Mouse (Mus musculus) frontal cortex, postnatal 14 days (tissue): ENCODE data around the gene Car5b.
A peak's percentile ranks its signal among the peaks of the same experiment; 100 is the strongest.

ENCODE experiments used
- DNase-seq, 2 experiments: peaks; one replicate each; pipeline ENCODE4 v3.0.0; 2022; ENCODE audit warnings: low spot score in 2 of 2

Gene Car5b

DNA sequence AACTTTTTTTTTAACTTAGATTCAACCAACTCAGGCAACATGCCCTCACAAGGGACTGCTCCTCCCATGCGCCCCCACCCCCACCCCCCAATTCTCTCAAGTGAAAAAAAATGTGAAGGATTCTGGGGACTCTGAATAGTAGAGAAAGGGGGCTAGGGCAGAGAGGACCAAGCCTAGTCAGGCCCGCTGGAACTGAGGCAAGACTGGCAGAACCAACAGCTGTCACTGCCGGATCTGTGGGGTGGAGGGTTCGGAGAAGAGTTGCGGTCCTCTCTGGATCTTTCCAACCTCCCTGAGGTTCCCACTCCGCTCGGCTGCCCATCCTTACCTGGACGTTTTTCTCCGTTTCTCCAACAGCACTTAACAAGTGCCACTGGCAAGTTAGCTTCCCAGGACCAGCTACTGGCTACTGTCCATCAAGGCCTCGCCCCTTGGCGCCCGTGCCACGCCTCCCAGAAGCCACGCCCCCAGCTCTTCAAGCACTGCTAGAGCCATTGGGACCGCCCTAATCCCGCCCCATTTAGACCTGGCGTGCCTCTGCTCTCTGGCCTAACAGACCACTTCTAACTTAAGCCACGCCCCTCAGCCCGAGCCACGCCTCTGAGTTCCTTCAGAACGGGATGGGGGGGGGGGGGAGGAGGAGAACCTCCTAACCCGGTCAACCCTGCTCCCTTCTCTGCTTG is at the start of gene Car5b:
TSS of gene Car5b (minus strand) at position 391 of the 683 bp plus-strand sequence.
- DNase-seq: peak; percentile 31 to 39

DNA sequence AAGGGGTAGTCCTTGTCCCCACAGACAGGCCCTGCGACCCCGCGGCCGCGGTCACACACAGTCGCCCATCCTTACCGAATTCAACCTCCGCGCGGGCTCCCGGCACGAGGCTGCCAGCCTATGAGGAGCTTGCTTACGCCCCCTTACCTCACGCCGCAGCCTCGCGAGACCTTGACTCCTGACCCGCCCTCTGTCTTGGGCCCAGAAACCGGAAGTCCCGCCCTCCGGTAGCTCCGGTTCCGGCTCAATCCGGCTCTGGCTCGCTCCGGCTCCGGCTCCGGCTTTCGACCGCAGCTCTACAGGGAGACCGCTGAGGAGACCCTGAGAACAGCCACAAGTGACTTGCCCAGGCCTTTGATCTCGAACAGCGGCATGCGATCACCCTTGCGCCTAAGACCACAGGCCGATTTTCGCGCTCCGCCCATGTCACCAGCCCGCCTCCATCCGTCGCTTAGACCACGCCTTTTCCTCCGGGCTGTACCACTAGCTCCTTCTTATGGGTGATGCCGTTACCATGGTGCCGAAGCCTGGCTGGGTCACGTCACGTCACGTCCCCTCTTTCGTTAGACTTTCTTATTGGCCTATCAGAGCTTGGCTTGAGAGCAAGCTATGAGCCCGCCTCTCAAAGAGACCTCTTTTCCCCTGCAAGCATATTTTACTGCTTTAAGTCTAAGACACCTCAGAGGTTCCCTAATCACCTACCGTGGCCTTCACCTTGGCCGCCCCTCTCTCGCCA is 48.4 kb upstream of the Car5b start, which contains the start of gene Siah1b:
TSS of gene Siah1b (minus strand) at position 454 of the 736 bp plus-strand sequence.
- peak; percentile 82 to 91 for DNase-seq

DNA sequence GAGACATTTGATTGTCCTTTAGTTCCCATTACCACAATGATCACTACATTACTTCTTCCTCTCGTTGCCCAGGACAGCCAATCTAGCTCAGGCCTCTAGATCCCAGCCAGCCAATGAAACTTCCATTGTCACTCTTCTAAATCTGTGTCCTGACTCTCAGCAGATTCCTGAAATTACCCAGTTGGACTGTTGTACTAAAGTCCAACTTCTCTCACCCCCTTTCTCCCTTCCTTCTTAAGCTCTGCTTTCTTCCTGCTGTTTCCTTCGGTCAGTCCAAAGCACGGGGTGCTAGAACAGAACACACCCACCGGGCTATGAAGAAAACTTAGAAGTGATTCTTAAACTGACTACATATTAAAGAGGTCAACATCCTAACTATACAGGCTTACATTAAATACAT is 41.2 kb upstream of the Car5b start:
- no peak for DNase-seq

DNA sequence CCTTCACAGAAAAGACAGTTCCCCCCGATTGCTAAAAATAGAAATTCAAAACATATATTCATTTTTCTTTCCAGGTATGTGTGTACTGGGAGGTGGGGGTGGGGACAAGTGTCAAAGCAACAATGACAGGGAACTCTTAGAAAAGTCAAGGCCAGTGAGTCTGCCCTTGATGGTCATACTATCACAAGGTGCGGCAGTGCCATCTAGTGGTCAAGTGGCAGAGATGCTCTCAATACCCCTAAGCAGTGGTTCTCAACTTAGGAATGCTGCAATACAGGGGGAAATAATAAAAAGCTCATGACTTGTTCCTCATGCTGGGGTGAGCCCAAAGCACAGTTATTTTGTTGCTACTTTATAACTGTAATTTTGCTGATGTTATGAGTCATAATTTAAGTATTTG is 38.4 kb upstream of the Car5b start:
- peak in 1 of 2 experiments; percentile 51 for DNase-seq

DNA sequence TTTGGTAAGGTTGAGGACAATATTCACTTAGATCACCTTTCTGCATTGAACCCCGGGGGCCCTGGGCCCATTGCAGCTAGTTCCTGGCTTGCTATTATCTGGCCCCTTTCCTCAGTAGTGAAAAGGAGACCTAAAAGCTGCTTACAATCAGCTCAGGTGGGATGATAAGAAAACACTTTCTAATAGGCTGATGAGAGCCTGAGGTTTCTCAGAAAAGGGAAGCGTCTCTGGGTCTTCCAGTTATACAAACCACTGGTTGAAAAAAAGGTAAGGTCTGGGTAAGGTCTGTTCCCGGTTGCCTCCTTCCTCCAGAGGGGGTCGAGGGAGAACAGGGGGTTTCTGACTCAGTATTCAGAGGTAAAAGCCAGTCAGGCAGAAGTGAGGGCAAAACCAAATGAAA is 31.3 kb upstream of the Car5b start:
- no peak for DNase-seq

DNA sequence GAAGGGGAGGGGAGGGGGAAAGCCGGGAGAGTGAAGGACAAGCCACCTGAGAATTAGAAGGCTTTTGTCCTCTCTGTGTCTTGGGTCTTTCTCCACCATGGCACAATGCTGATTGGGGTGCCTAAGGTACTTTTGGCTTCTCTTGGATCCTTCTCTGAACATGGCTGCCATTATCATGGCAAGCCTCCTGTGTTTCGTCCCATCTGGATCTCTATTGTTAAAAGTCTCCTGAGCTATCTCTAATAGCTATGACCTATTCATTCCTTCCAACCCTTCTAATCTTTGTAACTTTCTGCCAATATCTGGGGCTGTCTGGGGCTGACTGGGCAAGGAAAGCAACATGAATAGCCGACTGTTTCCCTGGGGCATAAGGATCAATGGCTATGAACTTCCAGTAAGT is 30.7 kb upstream of the Car5b start:
- DNase-seq: no peak

DNA sequence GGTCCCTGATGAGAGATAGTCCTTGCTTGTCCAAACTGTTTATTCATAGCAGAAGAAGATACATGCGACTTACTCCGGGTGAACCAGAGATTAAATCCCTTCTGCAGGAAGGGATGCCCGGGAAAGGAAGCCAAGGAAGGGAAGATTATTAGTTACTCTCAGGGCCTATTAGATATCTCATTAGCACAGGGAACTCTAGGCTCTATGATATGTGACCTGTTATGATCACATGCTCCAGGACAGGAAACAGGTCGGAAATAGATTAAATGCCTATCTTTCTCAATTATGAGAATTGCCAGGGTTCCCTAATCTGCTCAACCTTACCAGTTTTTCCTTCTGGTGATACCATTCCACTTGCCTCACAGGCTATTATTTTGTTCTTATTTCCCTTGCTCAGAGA is 27.9 kb upstream of the Car5b start:
- DNase-seq: no peak

DNA sequence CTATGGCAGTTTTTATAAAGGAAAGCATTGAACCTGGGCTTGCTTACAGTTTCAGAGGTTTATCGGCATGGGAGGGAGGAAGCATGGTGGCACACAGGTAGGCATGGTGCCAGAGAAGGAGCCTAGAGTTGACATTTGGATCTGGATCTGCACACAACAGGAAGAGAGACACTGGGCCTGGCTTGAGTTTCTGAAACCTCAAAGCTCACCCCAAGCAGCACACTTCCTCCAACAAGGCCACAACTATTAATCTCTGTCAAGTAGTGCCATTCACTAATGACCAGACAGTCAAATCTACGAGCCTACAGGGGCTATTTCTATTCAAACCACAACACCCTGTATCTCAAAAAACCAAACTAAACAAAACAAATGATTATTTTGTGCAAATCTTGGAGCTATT is 18.9 kb upstream of the Car5b start:
- DNase-seq: no peak

DNA sequence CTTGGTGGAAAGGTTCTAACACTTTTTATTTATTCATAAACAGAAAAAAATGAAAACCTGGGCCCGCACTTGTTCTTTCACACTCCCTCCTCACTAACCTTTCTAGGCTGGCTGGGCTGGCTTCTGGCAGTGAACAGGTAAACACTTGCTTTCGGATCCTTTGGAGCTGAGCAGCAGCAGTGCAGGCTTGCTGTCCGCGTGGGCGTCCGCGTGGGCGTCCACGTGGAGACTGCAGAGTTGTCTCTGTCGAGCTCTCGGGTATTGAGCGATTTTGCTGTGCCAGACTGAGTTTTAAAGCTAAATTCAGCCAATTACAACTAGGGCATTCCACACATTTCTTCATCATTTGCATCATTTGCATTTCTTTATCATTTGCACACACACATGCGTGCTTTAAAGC is 14.3 kb upstream of the Car5b start:
- DNase-seq: peak in 1 of 2 experiments; percentile 7

DNA sequence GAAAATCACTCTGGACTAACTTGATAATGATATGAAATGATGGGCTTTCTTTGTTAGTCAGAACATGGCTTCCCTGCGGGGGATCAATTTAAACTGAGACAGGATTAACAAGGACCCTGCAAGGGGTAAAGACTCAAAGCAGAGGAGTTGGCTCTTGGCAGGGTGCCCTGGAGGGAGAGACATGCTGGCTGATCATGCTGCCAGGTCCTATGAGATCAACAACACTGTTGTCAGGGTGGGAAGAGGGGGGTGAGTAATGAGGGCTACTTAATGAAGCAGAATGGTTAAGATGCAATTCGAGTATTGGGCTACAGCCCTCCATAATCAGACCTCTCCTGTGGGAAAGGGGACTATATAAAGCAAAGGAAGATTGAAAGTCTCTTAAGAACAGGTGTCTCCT is 11.1 kb upstream of the Car5b start:
- DNase-seq: no peak

DNA sequence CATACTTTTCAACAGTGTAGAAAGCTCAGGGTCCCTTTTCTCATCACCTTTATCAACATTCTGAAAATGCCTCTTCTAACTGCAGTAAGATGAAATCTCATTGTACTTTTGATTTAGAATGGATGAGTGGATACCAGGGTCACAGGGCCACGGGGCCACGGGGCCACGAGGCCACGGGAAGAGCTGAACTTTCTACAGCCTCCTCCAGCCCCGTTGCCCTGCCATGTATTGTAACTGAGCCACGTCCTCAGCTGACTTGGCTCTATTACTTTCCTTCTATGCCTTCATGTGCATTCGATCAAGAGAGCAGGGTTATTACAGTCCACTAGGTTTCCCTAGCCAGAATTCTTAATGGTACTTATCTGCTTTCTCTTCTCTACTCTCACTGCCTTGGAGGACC is 8.1 kb upstream of the Car5b start:
- no peak for DNase-seq

DNA sequence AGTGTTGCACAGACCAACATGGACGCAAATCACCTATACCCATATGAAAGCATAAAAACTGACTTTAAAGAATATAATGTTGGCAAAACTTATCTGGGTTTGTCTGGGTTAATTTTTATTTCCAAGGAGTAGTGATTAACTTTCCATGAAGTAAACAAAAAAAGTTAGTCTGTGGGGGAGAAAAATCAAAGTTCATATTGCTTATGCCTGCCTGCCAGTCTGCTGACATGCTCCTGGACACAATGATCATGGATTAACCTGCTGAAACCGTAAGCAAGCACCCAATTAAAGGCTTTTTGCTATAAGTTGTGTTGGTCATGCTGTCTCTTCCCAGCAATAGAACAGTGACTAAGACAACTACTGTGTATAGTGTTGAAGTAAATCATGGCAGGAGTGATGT is 7.6 kb upstream of the Car5b start:
- no peak for DNase-seq

DNA sequence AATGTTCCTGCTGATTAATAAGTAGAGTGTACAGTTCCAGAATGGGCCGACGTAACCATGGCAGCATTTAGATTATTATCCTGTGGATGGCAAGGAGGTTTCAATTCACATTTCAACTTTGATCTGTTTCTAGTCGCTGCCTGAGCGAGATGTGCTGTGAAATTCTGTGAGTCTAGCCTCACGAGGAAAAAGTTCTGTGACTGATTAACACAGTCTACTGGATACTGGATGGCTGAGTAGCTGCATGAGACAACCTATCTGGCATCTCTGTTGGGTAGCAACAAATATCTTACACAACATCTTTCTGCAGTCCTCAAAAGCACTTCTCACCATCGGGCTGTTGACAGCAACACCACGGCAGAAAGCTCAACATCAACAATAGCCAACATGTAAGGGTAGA is 4.7 kb upstream of the Car5b start:
- no peak for DNase-seq

DNA sequence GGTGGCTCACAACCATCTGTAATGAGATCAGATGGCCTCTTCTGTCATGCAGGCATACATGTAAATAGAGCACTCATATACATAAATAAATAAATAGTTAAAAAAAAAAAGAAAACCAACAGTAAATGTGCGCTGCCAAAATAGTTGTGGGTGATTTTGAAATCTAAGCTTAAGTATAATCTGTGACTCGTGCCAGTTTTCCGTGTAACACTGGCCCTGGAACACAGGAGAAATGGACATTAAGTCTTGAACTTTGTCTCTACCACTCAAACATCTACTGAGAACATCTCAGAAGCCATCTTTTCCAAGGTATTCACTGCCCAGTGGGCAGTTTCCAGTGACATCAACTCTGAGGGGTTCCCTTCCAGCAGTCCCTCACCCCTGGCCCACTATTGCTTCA is 12.2 kb downstream of the Car5b start:
- DNase-seq: no peak

DNA sequence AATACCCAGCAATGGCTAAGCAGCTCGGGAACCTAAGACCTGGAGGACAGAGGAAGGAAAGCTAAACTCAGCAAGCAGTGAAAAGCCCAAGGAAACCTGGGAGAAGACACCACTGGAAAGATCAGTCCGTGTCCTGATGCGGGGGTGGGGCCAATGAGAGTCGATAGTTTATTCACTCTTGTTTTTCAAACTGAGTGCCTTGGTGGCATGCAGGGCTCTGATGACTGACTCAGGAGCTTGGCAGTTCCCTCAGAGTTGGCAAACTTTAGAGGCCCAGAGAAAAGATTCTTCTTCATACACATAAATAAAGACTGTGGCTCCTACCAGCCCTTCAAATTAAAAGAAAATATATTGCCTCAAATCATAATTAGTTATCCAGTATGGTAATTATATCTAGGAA is 12.8 kb downstream of the Car5b start:
- no peak for DNase-seq

DNA sequence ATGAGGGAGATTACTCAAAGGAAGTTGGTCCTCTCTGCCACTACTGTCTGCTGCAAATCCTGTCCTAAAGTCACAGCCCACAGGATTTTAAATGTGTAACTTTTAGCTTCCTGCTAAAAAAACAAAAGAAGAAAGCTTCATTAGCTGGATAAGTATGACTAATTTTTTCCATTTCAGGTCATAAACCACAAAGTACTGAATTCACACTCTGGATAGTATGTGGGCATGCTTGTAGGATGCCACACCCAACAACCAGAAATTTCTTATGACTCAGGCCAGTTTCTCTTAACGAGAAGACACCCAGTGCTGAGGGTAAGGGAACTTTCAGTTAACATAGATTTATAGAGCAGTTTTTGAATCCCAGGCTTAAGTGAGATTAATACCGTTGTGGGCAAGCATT is 14.5 kb downstream of the Car5b start:
- no peak for DNase-seq

DNA sequence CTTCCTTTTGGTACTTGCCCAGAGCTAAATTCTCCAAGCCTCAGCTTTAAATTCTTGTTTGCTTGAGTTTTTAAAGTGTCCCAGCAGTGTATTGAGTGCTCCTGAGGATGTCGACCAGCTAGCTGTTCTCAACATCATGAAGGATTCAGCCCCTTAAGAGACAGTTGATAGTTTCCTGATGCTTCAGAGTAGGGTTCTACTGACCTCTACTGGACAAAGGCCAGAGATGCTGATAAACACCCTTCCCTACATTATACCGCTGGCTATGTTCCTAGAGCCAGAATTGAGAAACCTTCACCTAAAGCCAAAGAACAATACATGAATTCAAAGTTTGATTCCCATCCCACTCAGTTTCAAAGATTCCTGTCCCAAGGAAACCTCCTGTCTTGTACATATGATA is 23.0 kb downstream of the Car5b start:
- DNase-seq: no peak

DNA sequence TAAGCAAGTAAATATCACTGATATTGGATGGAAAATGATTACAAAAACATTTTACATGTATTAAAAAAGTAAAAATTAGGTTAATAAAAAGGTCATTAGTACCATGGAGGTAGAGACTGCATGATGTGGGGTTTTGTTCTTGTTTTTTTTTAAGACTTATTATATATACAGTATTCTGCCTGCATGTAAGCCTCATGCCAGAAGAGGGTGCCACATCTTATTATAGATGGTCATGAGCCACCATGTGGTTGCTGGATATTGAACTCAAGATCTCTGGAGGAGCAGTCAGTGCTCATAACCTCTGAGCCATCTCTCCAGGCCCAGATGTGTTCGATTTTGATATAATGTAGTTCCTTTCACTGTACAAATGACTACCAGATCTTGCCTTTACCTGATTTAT is 27.9 kb downstream of the Car5b start:
- DNase-seq: no peak

DNA sequence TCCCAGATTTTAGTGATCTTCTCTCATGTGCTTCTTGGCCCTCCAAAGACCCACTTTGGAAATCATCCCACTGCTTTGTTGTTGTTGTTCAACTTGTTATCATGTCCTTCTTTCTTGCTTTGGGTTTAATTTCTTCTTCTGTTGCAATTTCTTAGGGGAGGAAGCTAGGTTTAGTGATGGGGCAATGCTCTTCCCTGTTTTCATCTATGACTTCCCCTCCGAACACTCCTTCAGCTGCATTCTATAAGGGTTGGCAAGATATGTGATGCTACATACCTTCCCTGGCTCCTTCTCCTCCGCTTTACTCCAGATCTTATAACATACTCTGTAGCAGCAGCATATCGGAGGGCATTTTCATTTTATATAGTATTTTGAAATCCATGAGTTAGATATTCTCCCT is 31.0 kb downstream of the Car5b start:
- DNase-seq: no peak

DNA sequence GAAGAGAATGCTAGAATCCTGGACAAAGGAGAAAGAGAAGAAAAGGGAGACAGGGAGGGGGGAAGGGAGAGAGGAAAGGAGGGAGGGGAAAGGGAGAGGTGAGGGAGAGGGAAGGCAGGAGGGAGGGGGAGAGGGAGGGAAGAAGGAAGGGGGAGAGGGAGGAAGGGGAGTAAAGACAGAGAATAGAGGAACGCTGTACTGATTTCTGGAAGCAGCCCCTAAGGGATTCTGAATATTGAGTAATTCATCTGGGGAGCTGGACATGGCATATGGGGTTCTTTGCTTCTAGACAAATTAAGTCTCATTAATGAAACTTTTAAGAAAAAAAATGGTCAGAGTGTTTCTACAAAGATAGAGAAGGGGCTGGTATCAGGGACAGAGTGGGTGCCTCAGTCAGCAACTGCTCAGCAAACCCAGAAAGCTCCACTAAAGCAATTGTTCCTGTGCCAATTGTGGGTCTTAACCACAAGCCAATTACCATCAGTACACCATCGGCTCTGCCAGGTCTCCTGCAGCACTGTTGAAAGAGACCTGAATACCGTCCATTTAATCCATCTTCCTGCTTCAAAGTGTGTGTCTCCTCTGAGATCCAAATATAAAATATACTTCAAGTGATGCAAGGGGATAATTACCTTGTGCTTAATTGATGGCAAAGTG is 40.0 kb downstream of the Car5b start:
- no peak for DNase-seq

DNA sequence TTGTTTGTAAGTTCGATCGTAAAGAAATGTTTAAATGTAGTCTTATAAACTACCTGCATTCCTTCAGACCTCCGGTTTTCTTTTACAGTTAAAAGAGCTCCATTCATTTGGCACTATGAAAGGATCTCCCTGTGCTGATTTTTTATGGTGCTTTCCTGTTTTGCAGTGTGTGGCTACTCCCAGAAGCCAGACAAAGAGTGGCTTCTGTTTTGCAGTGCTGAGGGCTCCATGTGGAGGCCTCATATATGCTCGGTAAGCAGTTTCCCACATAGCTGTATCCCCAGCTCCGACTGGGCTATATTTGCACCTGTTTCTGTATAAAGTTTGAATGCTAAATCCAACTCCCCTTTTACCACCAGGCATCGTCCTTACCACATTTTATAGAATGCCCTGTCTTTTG is 45.7 kb downstream of the Car5b start:
- no peak for DNase-seq

DNA sequence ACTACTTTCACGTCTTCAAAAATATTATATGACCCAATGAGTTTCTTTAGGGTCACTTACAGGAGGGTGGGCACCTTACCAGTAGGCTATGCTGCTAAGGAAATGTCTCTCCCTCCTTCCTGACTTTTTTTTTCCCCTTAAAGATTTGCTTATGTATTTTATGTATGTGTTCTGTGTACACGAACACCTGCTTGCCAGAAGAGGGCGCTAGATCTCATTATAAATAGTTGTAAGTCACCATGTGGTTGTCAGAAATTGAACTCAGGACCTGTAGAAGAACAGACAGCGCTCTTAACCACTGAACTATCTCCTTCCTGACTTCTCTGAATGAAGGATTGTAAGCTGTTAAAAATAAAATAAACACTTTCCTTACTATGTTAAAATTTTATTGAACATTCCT is 46.3 kb downstream of the Car5b start:
- no peak for DNase-seq

DNA sequence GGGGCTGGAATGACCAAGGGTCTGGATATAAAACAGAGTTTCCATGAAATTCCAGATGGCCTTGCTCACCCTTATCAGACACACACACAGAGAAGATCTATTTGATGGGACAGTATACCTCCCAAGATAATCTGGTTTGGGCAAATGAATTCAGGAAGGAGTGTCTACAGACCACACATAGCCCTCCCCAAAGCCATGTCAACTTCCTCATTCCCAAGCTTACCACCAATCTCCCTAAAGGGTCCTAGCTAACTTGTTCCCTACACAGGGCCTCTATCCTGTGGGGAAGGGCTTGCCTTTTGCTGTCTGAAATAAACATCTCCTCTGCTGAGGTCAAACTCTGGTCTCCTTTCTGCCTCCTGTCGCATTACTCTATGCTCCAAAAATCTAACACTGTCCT is 46.7 kb downstream of the Car5b start:
- no peak for DNase-seq
